Mouse (Mus musculus): ENCODE results near the gene Mccc2.

- TF ChIP-seq CTCF (IDR thresholded peaks at IDR 0.05; ENCODE audit: low read depth) (no peak), EP300 (IDR thresholded peaks at IDR 0.05; ENCODE audit: low read depth) (no peak)
These were observed 76.7 kb downstream of the Mccc2 start for GRCm38 (mm10) chr13:99938606-99939319.

All from liver, postnatal 0 days (tissue).